Mouse (Mus musculus) testis, adult 10 weeks (tissue): ENCODE results near the gene Vps39. TPM values are rescaled to one million over a fixed set of nuclear protein-coding genes. Genes with fewer than 3 reads are reported as not detected.

Experiments
- polyA plus RNA-seq: library from polyadenylated mRNA; stranded (reverse); fragments of 350-450 nt; fragmentation: Illumina TruSeq; extraction: RNeasy Lipid Tissue Mini Kit (QIAGEN cat#74804); gene quantifications from one replicate; pipeline ENCODE4 v1.2.3, GENCODE M21; 2014; ENCODE audit warnings: low read depth, low replicate concordance

Gene Vps39
- 17.7 TPM for polyA plus RNA-seq

GRCm38 (mm10) chr2:120352682-120353646 lies at the start of gene Vps39:
Gene Vps39, minus strand, starts transcription at chr2:120353137.

GRCm38 (mm10) chr2:120313976-120314375 lies 39.0 kb downstream of the Vps39 start, which contains the start of gene Pla2g4f:
Gene Pla2g4f, minus strand, starts transcription at chr2:120314165.

GRCm38 (mm10) chr2:120288995-120289394 lies 63.9 kb downstream of the Vps39 start, which contains the start of gene Pla2g4d:
Gene Pla2g4d, minus strand, starts transcription at chr2:120289197.

Other genes starting within 250 kb of the Vps39 start
- gene Ehd4, start 198.5 kb downstream of the Vps39 start, polyA plus RNA-seq, result 3.8 TPM
- 0.10 TPM for gene Pla2g4e, start 107.8 kb downstream of the Vps39 start, polyA plus RNA-seq
- 1.1 TPM for gene Pla2g4d, start 63.9 kb downstream of the Vps39 start, polyA plus RNA-seq
- gene Pla2g4f, start 39.0 kb downstream of the Vps39 start, polyA plus RNA-seq, result 0.10 TPM
- 12.5 TPM for gene Ganc, start 50.8 kb upstream of the Vps39 start, polyA plus RNA-seq
- gene Tmem87a, start 51.0 kb upstream of the Vps39 start, polyA plus RNA-seq, result 30.0 TPM
- 0.15 TPM for gene Capn3, start 102.9 kb upstream of the Vps39 start, polyA plus RNA-seq
- 53.4 TPM for gene Zfp106, start 210.7 kb upstream of the Vps39 start, polyA plus RNA-seq
- gene Snap23, start 214.5 kb upstream of the Vps39 start, polyA plus RNA-seq, result 88.6 TPM